Mouse (Mus musculus) G1E (cell line): ENCODE results near the gene Mob3c. TPM values are rescaled to one million over a fixed set of nuclear protein-coding genes. Genes with fewer than 3 reads are reported as not detected.

ENCODE experiments used
- ATAC-seq: 2 replicates; pipeline ENCODE4 v1.8.0; 2016; ENCODE audit warnings: mild to moderate bottlenecking; ENCODE audit not compliant: insufficient number of reproducible peaks, poor library complexity, low FRiP score, severe bottlenecking; ENCODE audit errors: extremely low read depth
- DNase-seq: peaks from one replicate; pipeline ENCODE4 v3.0.0; 2012; ENCODE audit warnings: low spot score
- H3K27me3 ChIP-seq: 2 replicates; pipeline ENCODE4 v1.6.1; 2012; ENCODE audit warnings: mild to moderate bottlenecking, low read length, inconsistent platforms; ENCODE audit not compliant: insufficient read depth
- H3K36me3 ChIP-seq: replicated peaks from 2 replicates; pipeline ENCODE3; 2012; ENCODE audit warnings: mild to moderate bottlenecking, inconsistent platforms
- H3K4me1 ChIP-seq: 2 replicates; pipeline ENCODE4 v1.6.1; 2012; ENCODE audit warnings: low read depth, low read length, inconsistent platforms, mixed read lengths; ENCODE audit not compliant: insufficient read depth
- H3K4me3 ChIP-seq: 2 replicates; pipeline ENCODE4 v1.5.1; 2012; ENCODE audit warnings: low read depth, mild to moderate bottlenecking, inconsistent platforms, low read length, moderate library complexity, mixed read lengths
- H3K9me3 ChIP-seq: replicated peaks from 2 replicates; pipeline ENCODE4 v1.6.1; 2012; ENCODE audit warnings: inconsistent platforms
- CTCF ChIP-seq: IDR thresholded peaks from 2 replicates; pipeline ENCODE4 v1.5.1; 2012; ENCODE audit warnings: low read depth, low read length, inconsistent platforms, mixed read lengths
- GATA1 ChIP-seq: IDR thresholded peaks from 2 replicates; pipeline ENCODE4 v1.6.1; 2012; ENCODE audit warnings: borderline replicate concordance, low read length, inconsistent platforms, mixed read lengths
- GATA2 ChIP-seq: IDR thresholded peaks from 2 replicates; pipeline ENCODE4 v1.6.1; 2012; ENCODE audit warnings: low read depth, low read length, inconsistent platforms, borderline replicate concordance
- POLR2AphosphoS5 ChIP-seq: IDR thresholded peaks from 2 replicates; pipeline ENCODE4 v1.6.1; 2012; ENCODE audit warnings: low read depth, low read length, inconsistent platforms; ENCODE audit not compliant: insufficient replicate concordance
- TAL1 ChIP-seq: conservative IDR thresholded peaks from 2 replicates; pipeline ENCODE4 v1.6.1; 2012; ENCODE audit warnings: low read depth, low read length, inconsistent platforms, mixed read lengths
- polyA plus RNA-seq: library from polyadenylated mRNA; stranded (reverse); fragments of >175 nt; gene quantifications from 2 replicates; pipeline ENCODE4 v1.2.3, GENCODE M21; 2012
- total RNA-seq, 2 experiments: library from RNA; stranded (forward) in 1 of 2; stranded (reverse) in 1 of 2; fragments of 200-1000 nt in 1 of 2; fragments of >200 nt in 1 of 2; fragmentation: Nextera tagmentation in 1 of 2; gene quantifications; 2 replicates each; pipeline ENCODE4 v1.2.3; 2014 to 2017

Mob3c gene
- total and polyA plus RNA-seq, 3 experiments = 7.1 to 16.7 (median 7.9) TPM

DNA sequence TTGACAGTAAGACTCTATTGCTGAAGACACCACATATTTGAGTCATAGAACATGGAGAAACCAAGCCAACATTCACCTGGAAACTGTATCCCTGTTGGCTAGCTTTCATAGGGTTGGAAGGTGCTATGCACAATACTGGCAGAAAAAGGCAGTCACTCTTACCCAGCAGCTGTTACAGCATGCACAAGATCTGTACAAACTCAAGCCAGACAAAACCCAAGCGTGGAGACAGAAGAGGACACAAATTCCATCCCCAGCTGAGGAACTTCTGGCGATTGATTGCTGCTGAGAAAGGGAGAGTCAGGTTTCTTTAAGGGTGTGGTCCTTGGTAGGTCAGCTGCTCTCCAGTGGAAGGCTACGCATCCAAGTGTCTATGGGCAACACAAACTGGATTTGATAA lies 7.7 kb upstream of the Mob3c start:
- no peaks in the 10 kb centered on the region for H3K9me3 ChIP-seq
- peaks cover 13% of the 10 kb centered on the region for H3K4me1 ChIP-seq
- TF ChIP-seq TAL1 (no peak), GATA1 (no peak)
- ATAC-seq (no peak), DNase-seq (no peak)
- H3K4me3 ChIP-seq = no peak overlapping the region
- peaks cover 2% of the 10 kb centered on the region; the same call in 1 of the 2 replicates for H3K27me3 ChIP-seq
- peaks cover 37% of the 10 kb centered on the region for H3K36me3 ChIP-seq

DNA sequence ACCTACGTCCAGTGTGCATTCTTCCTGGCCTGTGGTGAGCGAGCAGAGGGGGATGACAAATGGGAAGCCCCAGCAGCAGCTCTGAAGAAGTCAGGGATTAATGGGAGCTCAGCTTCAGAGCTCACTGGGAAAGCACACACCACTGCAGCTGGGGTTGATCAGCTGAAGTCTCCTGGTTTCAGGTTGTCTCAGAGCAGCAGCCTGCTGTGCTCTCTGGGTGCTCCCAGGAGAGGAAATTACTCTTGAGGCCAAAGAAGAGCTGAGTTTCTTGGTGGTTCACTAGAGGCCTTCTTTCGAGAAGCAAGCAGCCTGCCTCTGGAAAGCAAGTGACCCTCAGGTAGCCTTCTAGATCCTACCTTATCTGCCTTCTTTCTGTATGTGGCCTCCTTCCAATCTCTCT lies 6.9 kb upstream of the Mob3c start:
- no peak for TF ChIP-seq TAL1
- Histone ChIP-seq H3K4me3 (no peak overlapping the region), H3K36me3 (peaks cover 31% of the 10 kb centered on the region), H3K9me3 (no peaks in the 10 kb centered on the region), H3K27me3 (peaks cover 2% of the 10 kb centered on the region; the same call in 1 of the 2 replicates), H3K4me1 (peaks cover 18% of the 10 kb centered on the region)
- DNase-seq (no peak), ATAC-seq (no peak)

DNA sequence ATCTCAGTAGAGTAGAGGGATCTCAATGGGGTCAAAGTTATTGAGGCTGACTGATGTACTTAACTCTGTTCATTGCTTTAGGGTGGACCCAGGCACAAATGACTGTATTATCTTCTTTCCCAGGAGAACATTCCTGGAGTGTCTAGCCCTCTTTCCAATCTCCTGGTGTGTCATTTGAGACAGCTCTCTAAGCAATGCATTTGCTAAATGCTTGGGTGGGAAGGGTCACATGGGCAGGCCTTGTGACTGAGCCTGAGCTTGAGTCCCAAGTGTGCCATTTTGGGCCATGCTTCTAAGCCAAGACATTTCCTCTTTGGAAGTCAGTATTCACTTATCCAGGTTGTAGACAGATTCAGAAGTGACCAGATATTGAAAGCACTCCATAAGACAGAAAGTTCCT lies 6.5 kb upstream of the Mob3c start:
- no peak for DNase-seq
- Histone ChIP-seq H3K36me3 (peaks cover 26% of the 10 kb centered on the region), H3K4me3 (no peak overlapping the region), H3K9me3 (no peaks in the 10 kb centered on the region), H3K4me1 (peaks cover 18% of the 10 kb centered on the region), H3K27me3 (peaks cover 2% of the 10 kb centered on the region; the same call in 1 of the 2 replicates)
- ATAC-seq = no peak
- TF ChIP-seq POLR2AphosphoS5 = no peak
- TF ChIP-seq CTCF = no peak
- TF ChIP-seq GATA1 = no peak
- no peak for TF ChIP-seq TAL1
- TF ChIP-seq GATA2 = no peak

DNA sequence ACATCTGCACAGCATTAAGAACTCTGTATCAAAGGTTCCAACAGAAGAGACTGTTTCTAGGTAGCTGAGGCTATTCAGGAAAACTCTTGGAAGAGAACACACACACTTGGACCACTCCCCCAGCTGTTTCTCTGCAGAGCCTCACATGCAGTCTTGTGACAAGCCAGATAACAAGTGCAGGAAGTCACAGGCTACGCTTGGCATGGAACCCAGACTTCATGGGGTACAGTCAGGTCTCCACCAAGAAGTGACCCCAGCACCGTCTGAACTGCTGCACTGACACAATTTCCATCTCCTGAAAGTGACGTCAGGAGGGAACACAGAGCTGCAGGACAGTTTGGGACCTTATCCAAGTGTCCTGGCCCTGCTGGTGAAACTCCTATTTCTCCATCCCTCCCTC lies 6.0 kb upstream of the Mob3c start:
- Histone ChIP-seq H3K4me1 (peaks cover 21% of the 10 kb centered on the region), H3K4me3 (no peak overlapping the region), H3K9me3 (no peaks in the 10 kb centered on the region), H3K36me3 (peaks cover 22% of the 10 kb centered on the region), H3K27me3 (peaks cover 2% of the 10 kb centered on the region; the same call in 1 of the 2 replicates)
- no peak for DNase-seq
- TF ChIP-seq TAL1 (no peak), CTCF (no peak), POLR2AphosphoS5 (no peak), GATA1 (no peak), GATA2 (no peak)
- ATAC-seq = no peak

DNA sequence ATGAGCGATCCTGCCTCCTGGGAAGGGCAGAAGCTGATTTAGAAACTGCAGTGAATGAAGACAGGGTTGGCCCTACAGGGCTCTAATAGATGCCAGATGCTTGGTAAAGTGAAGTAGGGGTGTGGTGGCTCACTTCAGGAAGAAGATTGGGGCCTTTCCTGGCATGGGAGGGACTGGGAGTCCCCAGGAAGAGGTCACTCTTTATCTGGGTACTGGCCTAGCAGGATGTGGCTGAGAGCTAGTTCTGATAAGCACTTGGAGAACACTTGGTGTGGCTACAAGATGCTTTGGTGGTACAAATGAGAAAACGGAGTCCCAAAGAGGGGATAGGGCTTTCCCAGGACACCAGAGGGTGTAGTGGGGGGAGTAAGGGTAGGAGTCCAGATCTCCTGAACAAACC lies 3.7 kb upstream of the Mob3c start:
- DNase-seq (no peak), ATAC-seq (no peak)
- Histone ChIP-seq H3K4me3 (no peak overlapping the region), H3K36me3 (peaks cover 14% of the 10 kb centered on the region), H3K4me1 (peaks cover 42% of the 10 kb centered on the region), H3K9me3 (no peaks in the 10 kb centered on the region), H3K27me3 (peaks cover 2% of the 10 kb centered on the region; the same call in 1 of the 2 replicates)
- TF ChIP-seq GATA1 = no peak
- TF ChIP-seq POLR2AphosphoS5 = no peak
- no peak for TF ChIP-seq GATA2
- TF ChIP-seq CTCF = no peak
- TF ChIP-seq TAL1 = no peak

DNA sequence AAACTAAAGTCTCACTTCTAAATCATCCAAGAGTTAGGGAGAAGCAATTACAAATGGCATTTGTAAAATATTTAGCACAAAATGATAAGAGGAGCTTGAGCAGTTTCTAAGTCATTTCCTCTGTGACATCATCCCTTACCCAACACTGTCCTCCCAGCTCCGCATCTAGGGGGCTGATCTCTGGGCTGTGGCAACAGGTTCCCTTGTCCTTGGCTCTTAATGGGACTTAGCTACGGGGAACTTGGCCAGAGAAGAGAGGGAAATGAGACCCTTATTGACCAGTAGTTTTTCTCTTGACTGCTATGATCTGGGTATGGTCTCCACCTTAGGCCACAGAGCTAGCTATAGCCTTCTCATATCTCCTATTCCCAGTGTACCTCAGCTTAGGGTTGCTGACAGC lies 2.6 kb upstream of the Mob3c start:
- Histone ChIP-seq H3K4me3 (no peak overlapping the region), H3K36me3 (peaks cover 19% of the 10 kb centered on the region), H3K27me3 (peaks cover under 1% of the 10 kb centered on the region; the same call in 1 of the 2 replicates), H3K4me1 (peaks cover 46% of the 10 kb centered on the region), H3K9me3 (no peaks in the 10 kb centered on the region)
- TF ChIP-seq POLR2AphosphoS5 (no peak), GATA1 (no peak), GATA2 (no peak), TAL1 (no peak), CTCF (no peak)
- ATAC-seq = no peak
- DNase-seq = no peak

DNA sequence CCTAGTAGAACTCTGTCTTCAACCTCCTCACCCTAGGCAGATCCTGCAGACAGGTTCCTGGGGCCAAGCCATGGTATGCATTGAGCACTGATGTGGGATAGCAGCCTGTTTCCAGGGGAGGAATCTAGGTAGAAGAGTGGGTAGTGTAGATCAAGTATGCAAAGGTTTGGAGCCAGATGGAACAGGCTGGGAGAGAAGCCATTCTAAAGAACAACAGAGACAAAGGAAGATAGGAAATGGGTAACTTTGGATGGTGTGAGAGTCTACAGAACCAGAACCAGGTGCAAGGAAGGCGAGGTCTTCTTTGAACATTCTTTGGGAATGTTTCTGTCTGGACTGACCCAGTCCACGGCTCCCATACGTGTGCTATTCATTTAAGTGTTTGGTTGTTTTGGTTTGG lies 826 bp upstream of the Mob3c start:
- no peak for ATAC-seq
- Histone ChIP-seq H3K27me3 (no peaks in the 10 kb centered on the region), H3K9me3 (no peaks in the 10 kb centered on the region), H3K4me1 (peaks cover 46% of the 10 kb centered on the region), H3K4me3 (no peak overlapping the region; the same call in 1 of the 2 replicates), H3K36me3 (peaks cover 30% of the 10 kb centered on the region)
- no peak for TF ChIP-seq GATA1
- TF ChIP-seq TAL1 = no peak
- no peak for TF ChIP-seq POLR2AphosphoS5
- no peak for TF ChIP-seq CTCF
- no peak for TF ChIP-seq GATA2
- no peak for DNase-seq
